Mouse (Mus musculus) right cerebral cortex, postnatal 14 days (tissue): ENCODE measurements around the gene Mymk.
A peak's percentile ranks its signal among the peaks of the same experiment; 100 is the strongest.

Experiments used
- DNase-seq: peaks from one replicate; pipeline ENCODE4 v3.0.0; 2022

Gene Mymk

GRCm38 (mm10) chr2:27028437-27029015 lies 43.5 kb downstream of the Mymk start:
- DNase-seq = no peak

- peak; percentile 91 for DNase-seq
Observed at GRCm38 (mm10) chr2:27027618-27028436, 44.2 kb downstream of the Mymk start, which contains the start of gene Slc2a6. Slc2a6 (minus strand) TSS chr2:27027998.

GRCm38 (mm10) chr2:27026857-27027617 lies 44.9 kb downstream of the Mymk start:
- DNase-seq = no peak

- DNase-seq = no peak
Observed at GRCm38 (mm10) chr2:27026332-27026731, 45.6 kb downstream of the Mymk start.

- DNase-seq = no peak
Observed at GRCm38 (mm10) chr2:27025545-27025944, 46.4 kb downstream of the Mymk start.

GRCm38 (mm10) chr2:27024136-27024535 lies 47.8 kb downstream of the Mymk start:
- no peak for DNase-seq

GRCm38 (mm10) chr2:27022612-27023011 lies 49.4 kb downstream of the Mymk start:
- no peak for DNase-seq

- DNase-seq = no peak
Observed at GRCm38 (mm10) chr2:27021103-27021502, 50.9 kb downstream of the Mymk start.

- no peak for DNase-seq
Observed at GRCm38 (mm10) chr2:27019530-27019929, 52.4 kb downstream of the Mymk start.

- DNase-seq = peak; percentile 83
Observed at GRCm38 (mm10) chr2:27017802-27018201, 54.2 kb downstream of the Mymk start.
